Mouse (Mus musculus) thymus, adult 18-20 months (tissue): ENCODE data around the gene Slc34a1.

Experiments
- DNase-seq, 2 experiments: peaks; one replicate each; pipeline ENCODE4 v3.0.0; 2022; ENCODE audit warnings: mixed read lengths in 2 of 2

Slc34a1 gene

GRCm38 (mm10) chr13:55398088-55398487, at the start of gene Slc34a1:
Gene Slc34a1, plus strand, starts transcription at chr13:55398187.
- no peak for DNase-seq

DNA sequence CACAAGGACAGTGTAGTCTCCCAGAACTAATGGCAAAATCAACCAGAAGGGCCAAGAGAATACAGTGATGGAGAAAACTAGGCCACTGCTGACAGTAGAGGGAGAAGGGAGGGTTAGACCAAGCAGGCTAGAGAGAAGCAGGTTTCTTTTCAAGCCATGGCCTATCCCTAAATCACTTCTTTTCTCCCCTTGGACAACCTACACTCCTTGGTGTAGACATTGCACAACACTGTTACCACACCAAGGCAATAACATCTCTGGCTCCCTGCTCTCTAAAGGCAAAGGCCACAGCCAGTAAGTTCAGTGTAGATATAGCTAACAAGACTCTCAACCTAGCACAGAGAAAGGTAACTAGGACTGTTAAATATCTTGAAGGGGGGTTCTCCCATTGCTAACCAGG, 36.8 kb upstream of the Slc34a1 start:
- DNase-seq = no peak

DNA sequence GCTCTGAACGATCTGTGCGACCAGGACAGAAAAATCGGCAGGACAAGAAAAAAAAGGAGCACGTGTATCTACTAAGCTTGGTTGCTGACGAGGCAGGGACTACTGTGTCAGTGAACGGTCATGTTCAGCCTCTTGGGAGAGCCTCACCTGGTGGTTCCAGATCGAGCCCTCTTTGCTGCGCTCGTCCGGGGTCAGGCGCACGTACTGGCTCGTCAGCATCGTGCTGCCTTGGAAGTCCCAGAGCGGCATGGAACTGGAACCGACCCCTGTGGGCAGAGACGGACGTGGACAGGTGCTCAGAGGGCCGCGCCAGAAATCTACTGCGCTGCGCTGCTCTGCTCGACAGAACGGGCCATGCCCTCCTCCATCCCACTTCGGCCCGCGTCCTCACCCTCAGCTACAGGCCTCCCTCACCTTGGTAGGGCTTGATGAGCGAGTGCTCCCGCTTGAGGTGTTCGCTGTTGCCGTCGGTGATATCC, 36.0 kb upstream of the Slc34a1 start:
- DNase-seq = peak in 1 of 2 experiments; percentile 35

- DNase-seq = peak; percentile 89 to 92
Measured at GRCm38 (mm10) chr13:55362453-55363060, 35.4 kb upstream of the Slc34a1 start, which contains the start of gene Lman2. Gene Lman2, minus strand, starts transcription at chr13:55362783.

GRCm38 (mm10) chr13:55368401-55368800, 29.6 kb upstream of the Slc34a1 start:
- peak in 1 of 2 experiments; percentile 42 for DNase-seq

DNA sequence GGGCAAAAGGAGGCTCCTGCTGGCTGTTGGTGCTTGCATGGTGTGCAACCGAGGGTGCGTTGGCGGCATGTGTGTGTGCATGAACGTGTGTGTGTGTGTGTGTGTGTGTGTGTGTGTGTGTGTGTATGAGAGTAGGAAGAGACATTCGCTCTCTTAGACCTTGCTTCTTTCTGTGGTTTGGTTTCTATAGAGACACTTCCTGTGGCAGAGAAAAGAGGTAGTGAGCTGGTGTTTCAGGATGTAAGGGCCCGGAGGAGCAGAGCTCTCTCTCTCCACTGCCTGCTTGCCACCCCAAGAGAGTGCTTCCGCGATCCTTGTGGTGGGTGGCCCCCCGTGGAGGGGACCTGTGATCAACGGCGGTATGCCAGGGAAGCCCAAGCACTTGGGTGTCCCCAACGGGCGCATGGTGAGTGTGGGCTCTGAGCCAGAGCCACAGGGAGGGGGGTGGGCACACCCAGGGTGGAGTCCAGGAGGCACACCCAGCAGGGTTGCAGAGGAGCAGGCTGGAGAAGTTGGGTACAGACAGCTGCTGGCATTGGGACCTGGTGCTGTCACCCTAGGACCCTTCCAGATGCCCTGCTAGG, 28.4 kb upstream of the Slc34a1 start, which contains the start of gene Rgs14:
Rgs14 (plus strand) TSS at position 202 of the 584 bp plus-strand sequence.
- peak; percentile 81 to 88 for DNase-seq

GRCm38 (mm10) chr13:55370234-55370633, 27.8 kb upstream of the Slc34a1 start:
- no peak for DNase-seq

GRCm38 (mm10) chr13:55371007-55371681, 26.8 kb upstream of the Slc34a1 start:
- no peak for DNase-seq

- DNase-seq = no peak
Measured at GRCm38 (mm10) chr13:55371740-55372139, 26.2 kb upstream of the Slc34a1 start.

GRCm38 (mm10) chr13:55374206-55374924, 23.6 kb upstream of the Slc34a1 start:
- peak; percentile 70 to 73 for DNase-seq

DNA sequence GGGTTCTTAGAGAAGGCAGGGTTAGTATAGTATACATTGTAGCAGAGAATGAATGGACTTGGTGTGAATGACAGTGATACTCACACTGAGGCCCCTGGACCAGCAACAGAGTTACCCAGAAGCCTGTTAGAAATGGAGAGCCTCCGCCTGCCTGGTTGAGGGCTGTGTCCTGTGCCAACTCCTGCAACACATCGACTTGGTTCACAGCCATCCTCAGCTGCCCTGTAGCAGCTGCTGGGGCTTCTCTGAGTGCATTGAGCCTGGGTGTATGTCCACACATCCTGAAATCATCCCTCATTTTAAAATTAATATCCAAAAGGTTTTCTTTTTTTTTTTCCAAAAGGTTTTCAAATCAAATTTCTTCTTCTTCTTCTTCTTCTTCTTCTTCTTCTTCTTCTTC, 22.1 kb upstream of the Slc34a1 start:
- no peak for DNase-seq

DNA sequence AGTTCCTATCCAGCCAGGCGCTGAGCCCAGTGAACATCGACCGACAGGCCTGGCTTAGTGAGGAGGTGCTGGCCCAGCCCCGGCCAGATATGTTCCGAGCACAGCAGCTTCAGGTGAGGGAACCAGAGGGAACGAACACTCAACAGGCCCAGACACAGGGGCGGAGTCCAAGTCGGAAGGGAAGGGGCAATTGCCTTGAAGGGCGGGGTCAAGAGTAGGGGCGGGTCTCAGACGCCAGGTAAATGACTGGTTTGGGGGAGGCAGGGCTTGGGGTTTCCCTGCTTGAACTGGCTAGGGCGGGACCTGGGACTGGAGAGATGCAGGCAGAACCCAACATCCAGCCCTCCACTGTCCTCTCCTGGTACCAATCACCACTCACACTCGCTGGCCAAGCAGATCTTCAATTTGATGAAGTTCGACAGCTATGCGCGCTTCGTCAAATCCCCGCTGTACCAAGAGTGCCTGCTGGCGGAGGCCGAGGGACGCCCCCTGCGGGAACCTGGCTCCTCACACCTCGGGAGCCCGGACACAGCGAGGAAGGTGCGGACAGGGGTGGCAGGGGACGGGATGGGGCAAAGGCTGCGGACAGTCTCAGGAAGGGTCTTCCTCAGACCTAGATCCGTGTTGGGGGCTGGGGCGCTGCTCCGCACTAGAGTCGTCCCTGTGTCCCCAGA, 18.9 kb upstream of the Slc34a1 start:
- DNase-seq = no peak

GRCm38 (mm10) chr13:55381790-55382189, 16.2 kb upstream of the Slc34a1 start:
- DNase-seq = no peak

- no peak for DNase-seq
Measured at GRCm38 (mm10) chr13:55390644-55391043, 7.3 kb upstream of the Slc34a1 start.

- no peak for DNase-seq
Measured at GRCm38 (mm10) chr13:55391626-55392029, 6.4 kb upstream of the Slc34a1 start.

DNA sequence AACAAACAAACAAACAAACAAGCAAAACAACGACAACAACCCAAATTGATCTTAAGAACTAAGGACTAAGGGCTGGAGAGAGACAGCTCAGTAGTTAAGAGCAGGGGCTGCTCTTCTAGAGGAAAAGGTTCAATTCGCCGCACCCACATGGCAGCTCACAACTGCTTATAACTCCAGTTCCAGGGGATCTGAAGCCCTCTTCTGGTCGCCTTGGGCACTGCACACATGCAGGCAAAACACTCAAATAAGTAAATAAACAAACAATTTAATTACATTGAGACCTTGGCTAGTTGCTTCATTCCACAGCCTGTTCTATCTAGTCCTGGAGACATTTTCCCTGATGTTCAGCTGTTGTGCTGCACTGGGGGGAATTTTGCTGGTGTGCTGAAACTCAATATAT, 5.1 kb upstream of the Slc34a1 start:
- no peak for DNase-seq

DNA sequence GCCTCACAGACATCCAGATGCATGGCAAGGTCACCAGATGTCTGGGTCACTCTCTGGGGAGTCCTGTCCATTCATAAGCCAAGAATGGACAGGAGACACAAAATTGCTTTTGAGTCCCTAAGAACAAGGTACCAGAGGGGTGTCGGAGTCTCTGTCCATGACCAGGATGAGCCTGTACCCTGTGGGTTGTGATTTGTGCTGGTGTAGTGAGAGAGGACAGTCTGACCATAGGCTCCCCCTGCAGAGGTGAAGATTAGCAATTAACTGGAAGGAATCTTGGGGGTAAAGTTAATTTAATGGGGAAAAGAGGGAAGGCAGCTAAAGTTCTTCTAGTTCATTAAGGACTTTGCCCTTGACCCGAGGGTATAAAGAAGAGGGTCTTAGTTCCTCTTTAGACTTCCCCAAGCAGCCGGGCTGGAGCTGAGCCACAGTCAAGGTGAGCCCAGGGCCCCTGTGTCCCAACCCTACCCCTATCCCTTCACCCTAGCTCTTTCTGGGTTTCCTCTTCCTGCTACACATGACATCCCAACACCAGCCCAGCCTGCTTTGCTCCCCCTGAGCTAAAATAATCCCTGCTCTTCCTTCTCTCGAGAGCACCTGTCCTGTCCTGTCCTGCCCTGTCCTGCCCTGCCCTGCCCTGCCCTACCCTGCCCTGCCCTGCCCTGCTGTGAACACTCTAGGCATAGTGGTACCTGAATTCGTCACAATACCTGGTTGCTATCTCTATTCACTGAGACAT, 1.5 kb downstream of the Slc34a1 start:
- no peak for DNase-seq

DNA sequence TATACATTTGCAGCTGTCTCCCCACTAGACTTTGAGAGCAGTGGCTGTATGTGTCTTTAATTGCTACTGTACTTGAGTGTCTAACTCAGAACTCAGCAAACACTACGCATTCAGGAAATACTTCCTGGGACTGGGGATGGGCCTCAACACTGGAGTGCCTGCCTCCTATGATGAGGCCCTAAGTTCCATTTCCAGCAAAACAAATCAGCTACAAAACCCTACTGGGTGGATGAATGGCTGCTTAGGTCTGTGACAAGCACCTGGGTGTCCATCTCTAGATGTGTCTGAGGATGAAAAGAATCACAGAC, 2.0 kb downstream of the Slc34a1 start:
- DNase-seq = no peak

DNA sequence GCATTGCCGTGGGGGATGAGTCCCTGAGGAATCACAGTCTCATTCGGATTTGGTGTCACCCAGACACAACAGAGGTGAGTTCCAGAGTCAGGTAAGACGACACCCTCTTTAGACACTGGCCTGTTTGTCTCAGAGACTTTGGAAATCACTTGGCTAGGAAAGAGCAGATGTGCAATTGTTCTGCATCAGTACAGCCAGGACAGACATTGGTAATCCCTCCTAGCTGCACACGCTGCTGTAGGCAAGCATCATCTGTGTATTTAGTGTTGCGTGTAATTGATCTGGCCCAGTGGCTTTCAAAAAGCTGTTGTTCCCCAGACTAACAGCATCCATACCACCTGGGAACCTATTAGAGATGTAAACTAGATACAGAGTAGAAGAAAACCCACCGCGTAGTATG, 5.3 kb downstream of the Slc34a1 start:
- no peak for DNase-seq

- DNase-seq = no peak
Measured at GRCm38 (mm10) chr13:55403935-55404852, 6.2 kb downstream of the Slc34a1 start.
